Mouse (Mus musculus) heart, embryonic 14.5 days (tissue): ENCODE measurements around the gene Spata45. TPM values are rescaled to one million over a fixed set of nuclear protein-coding genes. Genes with fewer than 3 reads are reported as not detected.

Experiments
- ATAC-seq: fragments of 200-750 bp; cut with Nextera tagmentation; 2 replicates; pipeline ENCODE4 v1.8.0; 2017; ENCODE audit warnings: low read depth, moderate TSS enrichment; ENCODE audit not compliant: insufficient number of reproducible peaks, insufficient read depth, low FRiP score
- H3K27ac ChIP-seq, 2 experiments: fragments of 200-500 bp in 1 of 2; fragments of 300-500 bp in 1 of 2; sonication (generic) in 1 of 2; replicated peaks in 1 of 2; 2 replicates each; pipeline ENCODE4 v1.5.1; 2012 to 2014; ENCODE audit warnings: low read depth in 2 of 2, low read length in 2 of 2, control low read depth in 1 of 2, mild to moderate bottlenecking in 1 of 2, mixed read lengths in 1 of 2; ENCODE audit not compliant: control insufficient read depth in 1 of 2, insufficient read depth in 1 of 2
- H3K27me3 ChIP-seq: fragments of 300-500 bp; sonication (generic); 2 replicates; pipeline ENCODE4 v1.6.1; 2014; ENCODE audit warnings: mild to moderate bottlenecking, low read length, control low read depth; ENCODE audit not compliant: control insufficient read depth, insufficient read depth
- H3K36me3 ChIP-seq: fragments of 300-500 bp; sonication (generic); 2 replicates; pipeline ENCODE4 v1.6.1; 2014; ENCODE audit warnings: mild to moderate bottlenecking, control low read depth, low read length, mixed read lengths; ENCODE audit not compliant: control insufficient read depth, insufficient read depth
- H3K4me1 ChIP-seq, 2 experiments: fragments of 200-500 bp in 1 of 2; fragments of 300-500 bp in 1 of 2; sonication (generic) in 1 of 2; 2 replicates each; pipeline ENCODE4 v1.6.1; 2012 to 2014; ENCODE audit warnings: low read length in 2 of 2, control low read depth in 1 of 2, mixed read lengths in 1 of 2; ENCODE audit not compliant: control insufficient read depth in 2 of 2, insufficient read depth in 2 of 2
- H3K4me2 ChIP-seq: fragments of 300-500 bp; sonication (generic); 2 replicates; pipeline ENCODE4 v1.6.1; 2014; ENCODE audit warnings: mild to moderate bottlenecking, low read length
- H3K4me3 ChIP-seq, 2 experiments: fragments of 200-500 bp in 1 of 2; fragments of 300-500 bp in 1 of 2; sonication (generic) in 1 of 2; 2 replicates each; pipeline ENCODE4 v1.5.1; 2012 to 2014; ENCODE audit warnings: low read length in 2 of 2, mild to moderate bottlenecking in 2 of 2, control low read depth in 1 of 2, low read depth in 1 of 2, moderate library complexity in 1 of 2; ENCODE audit not compliant: control insufficient read depth in 1 of 2, insufficient read depth in 1 of 2
- H3K9ac ChIP-seq: fragments of 300-500 bp; sonication (generic); 2 replicates; pipeline ENCODE4 v1.6.1; 2014; ENCODE audit warnings: mild to moderate bottlenecking, low read length
- H3K9me3 ChIP-seq: fragments of 300-500 bp; sonication (generic); 2 replicates; pipeline ENCODE4 v1.6.1; 2016; ENCODE audit warnings: low read length, control low read depth; ENCODE audit not compliant: control insufficient read depth
- WGBS: fragments of 180-500 bp; shearing (Covaris S2); extraction: QIAGEN DNeasy Blood & Tissue Kit; methylation state at CpG from one replicate; pipeline ENCODE4 v1.1.7; 2014; 5-methylcytosine and 5-hydroxymethylcytosine counted together
- polyA plus RNA-seq: library from polyadenylated mRNA; unstranded; fragments of >200 nt; fragmentation: Nextera tagmentation; extraction: Ambion mirVana; gene quantifications from 2 replicates; pipeline ENCODE4 v1.2.1, GENCODE M21; 2014

Gene Spata45
- polyA plus RNA-seq, 1 experiment from 2014 or later, result not detected

DNA sequence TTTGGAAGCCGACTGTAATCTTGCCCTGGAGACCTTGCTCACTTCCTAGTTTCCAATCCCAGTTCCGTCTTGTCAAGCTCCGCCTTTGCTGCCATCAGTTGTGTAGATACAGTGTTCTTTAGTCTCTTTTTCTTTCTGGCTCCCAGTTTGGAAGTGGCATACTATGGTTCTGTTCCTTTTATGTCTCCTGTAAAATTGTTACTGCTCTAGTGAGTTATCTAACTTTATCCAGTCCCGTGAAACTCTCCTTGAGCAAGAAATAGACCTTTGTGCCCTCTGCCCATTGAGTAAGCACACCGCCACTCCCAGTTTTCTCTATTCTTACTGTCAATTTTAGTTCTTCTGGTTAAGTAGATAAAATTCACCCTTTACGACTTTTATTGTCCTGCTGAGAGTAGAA lies 35.2 kb downstream of the Spata45 start:
- H3K27ac ChIP-seq, result no peak overlapping the region
- H3K4me2 ChIP-seq, result no peak overlapping the region
- H3K4me1 ChIP-seq, result peaks cover 0 to 3% of the 10 kb centered on the region in 2 experiments; a peak in 1 of 4 replicates
- no peak overlapping the region for H3K9ac ChIP-seq
- no peaks in the 10 kb centered on the region for H3K27me3 ChIP-seq
- H3K9me3 ChIP-seq, result no peaks in the 10 kb centered on the region
- WGBS, result 88% methylated on average over 6 of the region's 6 CpGs
- no peak for ATAC-seq
- H3K4me3 ChIP-seq, result no peak overlapping the region
- H3K36me3 ChIP-seq, result peaks cover 93% of the 10 kb centered on the region

DNA sequence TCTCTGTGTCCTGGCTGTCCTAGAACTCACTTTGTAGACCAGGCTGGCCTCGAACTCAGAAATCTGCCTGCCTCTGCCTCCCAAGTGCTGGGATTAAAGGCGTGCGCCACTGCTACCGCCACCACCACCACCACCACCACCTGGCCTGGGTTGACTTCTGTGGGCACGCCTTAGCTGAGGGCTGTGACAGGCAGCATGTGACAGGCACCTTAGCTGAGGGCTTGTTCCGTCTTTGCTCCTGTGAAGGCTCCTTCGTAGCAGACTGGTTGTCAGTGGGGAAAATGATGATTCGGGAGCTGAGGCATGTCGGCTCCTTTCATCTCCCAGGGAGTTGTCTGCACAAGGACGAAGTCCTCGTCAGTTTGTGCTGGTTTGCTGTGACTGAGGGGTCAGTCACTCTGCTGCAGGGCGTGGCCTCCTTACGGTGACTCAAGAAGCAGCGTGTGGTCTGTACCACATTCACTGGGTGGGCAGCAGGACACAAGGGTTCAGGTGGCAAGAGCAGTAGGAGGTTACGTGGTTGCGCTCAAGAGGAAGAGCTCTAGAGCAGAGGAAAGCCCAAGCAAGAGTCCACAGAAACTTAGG lies 36.0 kb downstream of the Spata45 start:
- ATAC-seq, result no peak
- Histone ChIP-seq H3K4me3 (no peak overlapping the region), H3K4me2 (no peak overlapping the region), H3K27me3 (no peaks in the 10 kb centered on the region), H3K9ac (no peak overlapping the region), H3K27ac (0 out of 4 replicates have a peak overlapping the region, but pooled peaks have one; percentile 7 to 21), H3K36me3 (peaks cover 96% of the 10 kb centered on the region), H3K4me1 (peaks cover 0 to 3% of the 10 kb centered on the region in 2 experiments; a peak in 1 of 4 replicates), H3K9me3 (no peaks in the 10 kb centered on the region)
- 92% methylated on average over 16 of the region's 16 CpGs for WGBS

DNA sequence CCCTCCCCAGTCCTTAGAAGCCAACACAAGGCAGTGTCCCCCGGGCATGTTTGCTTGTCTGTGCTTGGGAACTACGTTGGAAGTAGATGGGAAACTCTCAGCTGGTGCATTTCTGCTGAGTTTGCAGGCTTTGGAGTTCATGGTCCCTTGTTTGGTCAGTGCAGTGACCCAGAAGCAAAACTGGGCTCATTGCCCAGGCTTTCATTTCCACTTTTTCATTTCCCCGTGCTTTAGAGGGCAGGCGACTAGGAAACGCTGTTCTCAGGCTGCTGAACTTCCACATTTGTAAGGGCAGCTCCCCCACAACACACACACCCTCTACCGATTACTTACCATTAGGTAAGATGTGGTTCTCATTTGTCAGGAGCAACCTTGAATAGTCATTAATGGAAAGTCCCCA lies 36.6 kb downstream of the Spata45 start:
- Histone ChIP-seq H3K9ac (no peak overlapping the region), H3K27ac (0 out of 4 replicates have a peak overlapping the region, but pooled peaks have one; percentile 7 to 21), H3K36me3 (peaks cover 95% of the 10 kb centered on the region), H3K4me2 (no peak overlapping the region), H3K9me3 (no peaks in the 10 kb centered on the region), H3K27me3 (no peaks in the 10 kb centered on the region), H3K4me3 (no peak overlapping the region), H3K4me1 (peaks cover 0 to 3% of the 10 kb centered on the region in 2 experiments; a peak in 1 of 4 replicates)
- 73% methylated on average over 6 of the region's 6 CpGs for WGBS
- ATAC-seq, result 0 out of 2 replicates have a peak, but pooled peaks have one; percentile 6

DNA sequence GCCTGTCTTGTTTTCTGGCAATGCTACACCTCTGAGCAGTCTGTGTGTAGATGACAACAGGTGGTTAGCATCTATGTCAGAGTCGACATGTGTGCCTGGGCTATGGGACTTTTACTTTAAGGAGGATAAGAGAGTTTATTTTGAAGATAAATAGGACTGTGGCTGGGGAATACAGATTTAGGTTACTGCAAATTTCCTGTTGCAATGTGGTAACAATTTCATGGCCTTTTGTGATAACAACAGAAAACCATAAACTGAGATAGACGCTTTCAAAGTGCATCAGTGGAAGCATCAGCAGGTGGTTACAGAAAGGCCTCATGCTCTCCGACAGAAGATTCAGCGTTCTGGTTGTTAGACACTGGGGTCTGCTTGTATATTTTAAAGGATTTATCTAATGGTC lies 37.0 kb downstream of the Spata45 start:
- Histone ChIP-seq H3K4me1 (peaks cover 0 to 3% of the 10 kb centered on the region in 2 experiments; a peak in 1 of 4 replicates), H3K27me3 (no peaks in the 10 kb centered on the region), H3K36me3 (peaks cover 96% of the 10 kb centered on the region), H3K27ac (no peak overlapping the region), H3K9ac (no peak overlapping the region), H3K4me2 (no peak overlapping the region), H3K4me3 (no peak overlapping the region), H3K9me3 (no peaks in the 10 kb centered on the region)
- 85% methylated on average over 4 of the region's 4 CpGs for whole genome bisulfite sequencing
- no peak for ATAC-seq

DNA sequence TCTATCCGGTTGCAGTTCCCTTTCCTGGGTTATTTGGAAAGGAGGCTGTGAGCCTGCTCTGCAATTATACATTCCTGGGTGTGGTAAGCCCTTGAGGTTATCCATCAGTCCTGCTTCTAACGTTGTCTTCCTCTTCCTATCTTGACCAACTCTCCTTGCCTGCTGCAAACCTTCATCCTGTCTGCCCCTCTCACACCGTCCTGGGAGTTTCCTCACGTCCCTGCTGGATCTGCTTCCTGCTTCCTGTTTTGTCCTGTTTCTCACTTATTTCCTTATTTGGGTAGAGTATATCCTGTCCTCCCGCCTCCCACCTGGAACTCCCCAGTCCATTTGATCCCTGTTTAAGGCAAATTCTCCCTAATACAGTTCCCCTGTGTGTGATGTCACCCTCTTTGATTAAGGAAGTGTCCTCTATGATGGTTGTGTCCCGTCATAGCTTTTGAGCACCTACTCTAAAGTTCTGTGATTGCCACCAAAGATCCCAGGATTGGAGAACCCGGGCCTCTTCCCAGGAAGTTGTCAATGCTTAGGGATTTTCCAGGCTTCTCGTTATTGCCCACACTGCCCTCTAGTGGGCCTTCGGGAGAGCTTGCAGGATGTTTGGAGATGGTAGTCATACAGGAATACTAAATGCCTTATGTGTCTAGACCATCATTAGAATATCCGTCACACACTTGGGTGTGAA lies 38.9 kb downstream of the Spata45 start:
- Histone ChIP-seq H3K4me2 (no peak overlapping the region; the same call in 1 of the 2 replicates), H3K27ac (peak overlapping the region; percentile 53 to 61), H3K36me3 (peaks cover 88% of the 10 kb centered on the region), H3K9ac (no peak overlapping the region), H3K27me3 (no peaks in the 10 kb centered on the region), H3K9me3 (no peaks in the 10 kb centered on the region), H3K4me3 (no peak overlapping the region), H3K4me1 (peaks cover 0 to 3% of the 10 kb centered on the region in 2 experiments; a peak in 1 of 4 replicates)
- 42% methylated on average over 10 of the region's 10 CpGs for WGBS
- no peak for ATAC-seq

DNA sequence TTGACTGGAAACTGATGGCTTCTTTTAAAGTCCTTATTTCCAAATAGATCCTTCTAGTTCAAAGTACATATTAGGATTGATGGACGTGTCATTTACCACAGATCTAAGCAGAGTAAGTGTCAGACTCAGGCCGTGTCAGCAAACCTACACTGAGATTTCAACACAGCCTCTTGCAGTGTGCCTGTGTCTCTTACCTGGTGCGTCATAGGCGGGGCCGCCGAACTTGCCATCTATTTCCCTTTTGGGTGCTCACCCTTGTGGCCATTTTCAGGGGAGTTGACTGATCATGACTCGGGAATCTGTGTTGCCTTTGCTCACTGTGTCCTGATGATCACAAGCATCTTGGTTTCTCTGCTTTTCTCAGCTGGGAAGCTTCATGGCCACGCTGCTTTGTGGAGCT lies 46.8 kb downstream of the Spata45 start:
- H3K27me3 ChIP-seq, result no peaks in the 10 kb centered on the region
- no peaks in the 10 kb centered on the region for H3K4me1 ChIP-seq
- H3K36me3 ChIP-seq, result peaks cover 62% of the 10 kb centered on the region
- WGBS, result 89% methylated on average over 8 of the region's 8 CpGs
- H3K4me2 ChIP-seq, result no peak overlapping the region
- H3K9me3 ChIP-seq, result no peaks in the 10 kb centered on the region
- no peak for ATAC-seq
- no peak overlapping the region for H3K27ac ChIP-seq
- H3K4me3 ChIP-seq, result no peak overlapping the region
- H3K9ac ChIP-seq, result no peak overlapping the region

DNA sequence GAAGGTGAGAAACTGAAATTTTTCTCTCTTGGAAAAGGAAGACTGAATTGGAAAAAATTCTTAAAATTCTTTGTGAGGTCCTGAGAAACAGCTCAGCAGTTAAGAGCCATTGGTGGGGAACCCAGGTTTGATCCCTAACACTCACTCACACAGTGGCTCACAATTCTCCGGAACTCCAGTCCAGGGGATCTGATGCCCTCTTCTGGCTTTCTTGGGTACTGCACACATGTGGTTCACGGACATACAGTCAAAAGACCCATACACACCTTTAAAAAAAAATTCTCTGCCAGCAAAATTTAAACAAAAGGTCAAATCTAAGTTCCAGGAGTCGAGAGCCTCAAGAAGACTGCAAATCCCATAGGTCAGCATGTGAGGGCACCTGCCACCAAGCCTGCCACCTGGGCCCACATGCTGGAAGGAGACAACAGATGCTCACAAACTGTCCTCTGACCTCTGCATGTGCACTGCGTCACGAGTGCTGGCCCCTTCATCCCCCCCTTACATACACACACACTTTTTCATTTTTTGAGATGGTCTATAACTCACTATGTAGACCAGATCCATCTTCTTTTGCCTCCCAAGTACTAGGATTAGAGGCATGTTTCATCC lies 48.6 kb downstream of the Spata45 start:
- Histone ChIP-seq H3K27me3 (no peaks in the 10 kb centered on the region), H3K9ac (no peak overlapping the region), H3K4me2 (no peak overlapping the region), H3K36me3 (peaks cover 53% of the 10 kb centered on the region), H3K9me3 (no peaks in the 10 kb centered on the region), H3K27ac (no peak overlapping the region), H3K4me1 (peaks cover 4 to 7% of the 10 kb centered on the region in 2 experiments; a peak in 2 of 4 replicates), H3K4me3 (no peak overlapping the region)
- 79% methylated on average over 5 of the region's 5 CpGs for WGBS
- ATAC-seq, result no peak
